Mouse (Mus musculus) liver, embryonic 14.5 days (tissue): ENCODE results near the gene Rnf167.

Source experiments
- CTCF ChIP-seq: IDR thresholded peaks from 2 replicates; pipeline ENCODE4 v1.5.1; 2016; ENCODE audit warnings: antibody characterized with exemption, low read depth, control low read depth
- EP300 ChIP-seq: IDR thresholded peaks from 2 replicates; pipeline ENCODE4 v1.6.1; 2016; ENCODE audit warnings: antibody characterized with exemption, low read depth

DNA sequence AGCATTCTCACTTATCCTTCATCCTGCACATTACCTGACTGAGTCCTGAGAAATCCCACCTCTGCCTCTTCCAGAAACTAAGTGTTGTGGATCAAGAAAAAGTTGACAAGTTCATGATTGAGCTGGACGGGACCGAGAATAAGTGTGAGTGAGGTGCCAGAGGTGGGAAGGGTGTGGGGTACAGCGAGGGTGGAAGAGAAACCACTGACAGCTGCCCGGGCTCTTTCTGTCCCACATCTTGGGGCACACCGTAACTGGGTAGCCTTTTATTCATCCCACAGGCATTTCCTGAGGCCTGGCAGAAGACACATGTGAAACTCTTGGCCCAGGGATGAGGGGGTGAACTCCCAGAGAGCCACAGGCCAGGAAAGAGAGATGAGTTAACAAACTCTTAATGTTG is 11.5 kb downstream of the Rnf167 start:
- no peak for TF ChIP-seq CTCF
- TF ChIP-seq EP300, result no peak
